Mouse (Mus musculus): ENCODE results near the gene Grid1. TPM values are rescaled to one million over a fixed set of nuclear protein-coding genes. Genes with fewer than 3 reads are reported as not detected.

Gene Grid1
- 10 to 100 TPM; 52.6 to 53.9 TPM for total RNA-seq (2021)

- peak in 1 of 2 experiments; percentile 63 for DNase-seq (ENCODE audit: extremely low spot score in 1 of 2, low spot score in 1 of 2)
Observed at GRCm38 (mm10) chr14:34819919-34820652, at the start of gene Grid1. Gene Grid1, plus strand, starts transcription at chr14:34820108.

GRCm38 (mm10) chr14:34770467-34770866 lies 49.4 kb upstream of the Grid1 start:
- no peak for DNase-seq (ENCODE audit: extremely low spot score in 1 of 2, low spot score in 1 of 2)

- DNase-seq (ENCODE audit: extremely low spot score in 1 of 2, low spot score in 1 of 2): no peak
Observed at GRCm38 (mm10) chr14:34771601-34772000, 48.3 kb upstream of the Grid1 start.

- DNase-seq (ENCODE audit: extremely low spot score in 1 of 2, low spot score in 1 of 2): no peak
Observed at GRCm38 (mm10) chr14:34772132-34772531, 47.8 kb upstream of the Grid1 start.

- no peak for DNase-seq (ENCODE audit: extremely low spot score in 1 of 2, low spot score in 1 of 2)
Observed at GRCm38 (mm10) chr14:34773681-34774080, 46.2 kb upstream of the Grid1 start.

GRCm38 (mm10) chr14:34774231-34774630 lies 45.7 kb upstream of the Grid1 start:
- no peak for DNase-seq (ENCODE audit: extremely low spot score in 1 of 2, low spot score in 1 of 2)

- no peak for DNase-seq (ENCODE audit: extremely low spot score in 1 of 2, low spot score in 1 of 2)
Observed at GRCm38 (mm10) chr14:34776719-34777385, 43.1 kb upstream of the Grid1 start.

GRCm38 (mm10) chr14:34777810-34778209 lies 42.1 kb upstream of the Grid1 start:
- DNase-seq (ENCODE audit: extremely low spot score in 1 of 2, low spot score in 1 of 2): peak in 1 of 2 experiments; percentile 52

GRCm38 (mm10) chr14:34778760-34779159 lies 41.1 kb upstream of the Grid1 start:
- DNase-seq (ENCODE audit: extremely low spot score in 1 of 2, low spot score in 1 of 2): no peak

- no peak for DNase-seq (ENCODE audit: extremely low spot score in 1 of 2, low spot score in 1 of 2)
Observed at GRCm38 (mm10) chr14:34793406-34794037, 26.4 kb upstream of the Grid1 start.

GRCm38 (mm10) chr14:34810763-34811489 lies 9.0 kb upstream of the Grid1 start:
- DNase-seq (ENCODE audit: extremely low spot score in 1 of 2, low spot score in 1 of 2): peak; percentile 85 to 95

- no peak for DNase-seq (ENCODE audit: extremely low spot score in 1 of 2, low spot score in 1 of 2)
Observed at GRCm38 (mm10) chr14:34811490-34811808, 8.5 kb upstream of the Grid1 start.

- no peak for DNase-seq (ENCODE audit: extremely low spot score in 1 of 2, low spot score in 1 of 2)
Observed at GRCm38 (mm10) chr14:34816301-34816700, 3.6 kb upstream of the Grid1 start.

GRCm38 (mm10) chr14:34818387-34818980 lies 1.4 kb upstream of the Grid1 start:
- no peak for DNase-seq (ENCODE audit: extremely low spot score in 1 of 2, low spot score in 1 of 2)

- DNase-seq (ENCODE audit: extremely low spot score in 1 of 2, low spot score in 1 of 2): peak in 1 of 2 experiments; percentile 43
Observed at GRCm38 (mm10) chr14:34819121-34819918, 588 bp upstream of the Grid1 start.

- no peak for DNase-seq (ENCODE audit: extremely low spot score in 1 of 2, low spot score in 1 of 2)
Observed at GRCm38 (mm10) chr14:34820653-34821005, 721 bp downstream of the Grid1 start.

GRCm38 (mm10) chr14:34821131-34821790 lies 1.4 kb downstream of the Grid1 start:
- no peak for DNase-seq (ENCODE audit: extremely low spot score in 1 of 2, low spot score in 1 of 2)

GRCm38 (mm10) chr14:34823136-34823535 lies 3.2 kb downstream of the Grid1 start:
- peak; percentile 63 to 78 for DNase-seq (ENCODE audit: extremely low spot score in 1 of 2, low spot score in 1 of 2)

- DNase-seq (ENCODE audit: extremely low spot score in 1 of 2, low spot score in 1 of 2): no peak
Observed at GRCm38 (mm10) chr14:34824186-34824585, 4.3 kb downstream of the Grid1 start.

All from layer of hippocampus, postnatal 25 days (tissue).